ENCODE assay signal across 8 mouse cellular contexts in the genomic region with DNA sequence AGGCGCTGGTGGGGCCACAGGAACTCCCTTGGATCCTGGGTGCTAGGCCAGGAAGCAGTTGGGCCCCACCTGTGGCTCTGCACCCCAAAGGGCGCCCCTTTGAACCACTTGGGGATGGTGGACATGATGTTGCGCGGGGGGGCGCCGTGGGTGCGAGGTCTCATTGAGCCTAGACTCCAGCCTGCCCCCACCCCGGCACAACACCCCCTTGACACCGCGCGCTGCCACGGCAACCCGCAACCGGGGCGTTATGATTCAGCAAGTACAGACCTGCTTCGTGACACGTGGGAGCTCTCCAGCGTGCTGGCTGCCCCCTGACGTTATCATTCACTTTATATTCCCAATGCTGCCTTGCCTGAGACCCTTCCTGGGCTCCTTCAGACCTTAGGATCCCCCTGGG. TPM values are rescaled to one million over a fixed set of nuclear protein-coding genes. Genes with fewer than 3 reads are reported as not detected.
DNase-seq lines count a peak whose midpoint lies in the region; ATAC-seq lines count a peak whose summit lies in the region.
"Had no signal": no experiment of that assay in that cellular context is flagged by ENCODE, and none has a peak within 500 bp of the region (broad histone marks: within the 10 kb centered on the region; RNA-seq: fewer than 3 reads in every experiment).

Gene Lexm (minus strand): TSS at position 186 of the 400 bp plus-strand sequence.

- no peaks in the 10 kb centered on the region for H3K9me3 ChIP-seq in embryonic facial prominence, embryonic 14.5 days (ENCODE audit: control insufficient read depth, low read length)
- no peaks in the 10 kb centered on the region for H3K9me3 ChIP-seq in limb, embryonic 12.5 days

- WGBS in embryonic facial prominence, embryonic 14.5 days = 4% methylated on average over 17 of the region's 19 CpGs
- 1% methylated on average over 19 of the region's 19 CpGs for WGBS in limb, embryonic 12.5 days

- H3K4me1 ChIP-seq in embryonic facial prominence, embryonic 14.5 days (ENCODE audit: control insufficient read depth, insufficient read depth, low read length) = no peaks in the 10 kb centered on the region; the same call in 1 of the 2 replicates
- peaks cover 10% of the 10 kb centered on the region for H3K4me1 ChIP-seq in limb, embryonic 12.5 days (replicated peaks)

- DNase-seq in right cerebral cortex, adult 18-20 months = peak; percentile 43
- DNase-seq in right cerebral cortex, postnatal 4 days = no peak
- peak; percentile 39 for DNase-seq in embryonic facial prominence, embryonic 14.5 days (ENCODE audit: low spot score)
- peak; percentile 44 for DNase-seq in retina, postnatal 1 day
- DNase-seq in left cerebral cortex, adult 11 months (ENCODE audit: low spot score) = no peak
- DNase-seq in frontal cortex, postnatal 10 days (ENCODE audit: low spot score in 2 of 2) = no peak

- no peak within 1 kb of the TSS for H3K9ac ChIP-seq in embryonic facial prominence, embryonic 14.5 days (ENCODE audit: low read depth, low read length)
- no peak within 1 kb of the TSS for H3K9ac ChIP-seq in limb, embryonic 12.5 days (replicated peaks)

- no peak within 1 kb of the TSS for H3K27ac ChIP-seq in embryonic facial prominence, embryonic 14.5 days (replicated peaks; ENCODE audit: low read depth, low read length)
- H3K27ac ChIP-seq in limb, embryonic 12.5 days = no peak within 1 kb of the TSS

- H3K36me3 ChIP-seq in embryonic facial prominence, embryonic 14.5 days (ENCODE audit: control insufficient read depth, insufficient read depth, low read length) = no peaks in the 10 kb centered on the region
- H3K36me3 ChIP-seq in limb, embryonic 12.5 days = no peaks in the 10 kb centered on the region

- H3K27me3 ChIP-seq in embryonic facial prominence, embryonic 14.5 days (replicated peaks; ENCODE audit: control insufficient read depth, insufficient read depth, low read length) = peaks cover 7% of the 10 kb centered on the region
- peaks cover 40% of the 10 kb centered on the region for H3K27me3 ChIP-seq in limb, embryonic 12.5 days

- peak; percentile 34; the same call in 1 of the 2 replicates for ATAC-seq in embryonic facial prominence, embryonic 14.5 days (ENCODE audit: low read depth)
- no peak for ATAC-seq in limb, embryonic 12.5 days (ENCODE audit: insufficient number of reproducible peaks, insufficient read depth, low FRiP score, low TSS enrichment, low read depth)

- H3K4me2 ChIP-seq in embryonic facial prominence, embryonic 14.5 days (ENCODE audit: low read depth, low read length) = peak within 1 kb of the TSS; percentile 43
- H3K4me2 ChIP-seq in limb, embryonic 12.5 days = peak within 1 kb of the TSS; percentile 45

- H3K4me3 ChIP-seq in embryonic facial prominence, embryonic 14.5 days (ENCODE audit: low read depth, low read length) = peak within 1 kb of the TSS; percentile 15
- H3K4me3 ChIP-seq in limb, embryonic 12.5 days (replicated peaks) = 0 out of 2 replicates have a peak within 1 kb of the TSS, but pooled peaks have one; percentile 2

RNA-seq across cellular contexts. Expression of gene Lexm, which starts in this region (rescaled TPM):
- not detected in 2 replicates for polyA plus RNA-seq in embryonic facial prominence, embryonic 14.5 days (2014; fragmentation: Nextera tagmentation; extraction: Ambion mirVana)
- 0.24 and 0.73 TPM in 2 replicates for polyA plus RNA-seq in limb, embryonic 12.5 days (2016; fragmentation: Nextera tagmentation; extraction: Ambion mirVana)
- polyA plus RNA-seq: spleen, adult 2 months had no signal

Comparison
In these comparisons a context has a peak if more than half of its experiments do, and no peak if none do; other contexts are left out.
1. DNase-seq: peak in right cerebral cortex, adult 18-20 months (single experiment) and retina, postnatal 1 day (single experiment); none in right cerebral cortex, postnatal 4 days (single experiment), left cerebral cortex, adult 11 months (single experiment) and frontal cortex, postnatal 10 days (0 of 2).
2. Peak in DNase-seq, ATAC-seq, H3K4me3 ChIP-seq and H3K4me2 ChIP-seq in embryonic facial prominence, embryonic 14.5 days; RNA of the gene not detected or under 1 TPM.